Mouse (Mus musculus) ES-Bruce4 (cell line): Measurements from ENCODE around the gene Fam228a.

Source experiments
- CTCF ChIP-seq: IDR thresholded peaks from one replicate; pipeline ENCODE4 v1.8.1; 2011; ENCODE audit warnings: low read depth, low read length
- EP300 ChIP-seq: IDR thresholded peaks from 2 replicates; pipeline ENCODE4 v1.6.1; 2011; ENCODE audit warnings: low read depth, low read length; ENCODE audit not compliant: insufficient read depth

- TF ChIP-seq EP300 (no peak), CTCF (no peak)
Measured at GRCm38 (mm10) chr12:4781270-4781669, 43.0 kb upstream of the Fam228a start.
